Mouse (Mus musculus) heart, postnatal 14 days (tissue): ENCODE results near the gene Nlrp2. TPM values are rescaled to one million over a fixed set of nuclear protein-coding genes. Genes with fewer than 3 reads are reported as not detected.

Source experiments
- DNase-seq, 2 experiments: peaks; one replicate each; pipeline ENCODE4 v3.0.0; 2021 to 2022
- intact Hi-C: fragments of 180-260 bp; cut with DNase I; formaldehyde crosslinking; loops from one replicate; pipeline ENCODE4 v1.15.1; 2025
- long read RNA-seq, 2 experiments: library from polyadenylated mRNA; stranded (forward); transcript quantifications; one replicate each; pipeline ENCODE4 v2.0.0; 2021
- total RNA-seq, 2 experiments: library from RNA; stranded (reverse); gene quantifications; 2 replicates each; pipeline ENCODE4 v1.2.3; 2021

Nlrp2 gene
- not detected for total RNA-seq
- long read RNA-seq, experiment 1: 0 reads
- long read RNA-seq, experiment 2: 0 reads

DNA sequence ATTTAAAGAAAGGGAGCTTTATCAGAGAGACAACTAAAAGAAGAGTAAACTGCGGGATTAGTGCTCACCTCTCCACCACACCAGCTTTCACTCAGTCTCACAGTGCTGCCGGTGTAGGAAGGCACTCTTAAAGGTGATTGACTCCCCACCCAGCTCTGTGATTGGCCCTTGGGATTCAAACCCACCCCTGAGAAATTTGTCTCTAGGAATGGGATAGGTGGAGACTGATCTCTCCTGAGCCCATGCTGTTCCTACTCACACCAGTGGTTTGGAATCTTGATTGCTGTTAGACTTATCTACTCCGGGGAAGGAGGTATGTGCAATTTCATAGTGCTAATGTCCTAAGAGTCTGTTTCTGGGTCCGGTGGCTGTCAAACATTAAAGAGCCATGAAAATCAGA lies at the start of gene Nlrp2:
Gene Nlrp2, minus strand, starts transcription at position 101 of the 400 bp plus-strand sequence.
- intact Hi-C loops: no loop called here
- DNase-seq: no peak

- intact Hi-C loops: loop anchor here (1.0 kb wide), 1 partner anchor 31 kb away; no protein-coding TSS in a partner anchor
- no peak for DNase-seq
These were observed 15.9 kb upstream of the Nlrp2 start for GRCm38 (mm10) chr7:5366724-5367123.

- no peak for DNase-seq
- intact Hi-C loops: no loop called here
These were observed 12.8 kb upstream of the Nlrp2 start for GRCm38 (mm10) chr7:5363599-5363998.

- no peak for DNase-seq
- intact Hi-C loops: no loop called here
These were observed 598 bp downstream of the Nlrp2 start, which contains the start of gene Gm5065 for GRCm38 (mm10) chr7:5350237-5350636. Gene Gm5065, plus strand, starts transcription at chr7:5350537.

DNA sequence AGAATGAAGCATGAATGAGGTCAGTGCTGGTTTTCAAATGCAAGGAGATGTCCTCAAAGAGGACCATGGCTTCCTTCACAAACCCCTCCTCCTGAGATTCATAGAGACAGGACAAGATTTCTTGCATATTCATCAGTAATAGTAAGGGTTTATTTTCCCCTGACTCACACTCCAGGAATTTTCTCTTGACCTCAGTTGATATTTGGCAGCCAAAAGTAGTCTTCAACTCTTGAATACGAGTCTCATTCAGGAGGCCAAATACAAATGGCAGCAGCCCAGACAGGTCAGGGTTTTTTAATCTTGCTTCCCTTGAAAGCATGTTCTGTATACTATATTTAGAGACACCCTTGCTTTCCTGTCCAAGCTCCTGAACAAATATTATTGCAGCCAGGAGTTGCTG lies 23.3 kb downstream of the Nlrp2 start:
- no peak for DNase-seq
- intact Hi-C loops: no loop called here

- intact Hi-C loops: no loop called here
- no peak for DNase-seq
These were observed 62.6 kb downstream of the Nlrp2 start for GRCm38 (mm10) chr7:5288281-5288680.

- intact Hi-C loops: no loop called here
These were observed 87.8 kb downstream of the Nlrp2 start for GRCm38 (mm10) chr7:5263051-5263450.

More at GRCm38 (mm10) chr7:5263051-5263450, 87.8 kb downstream of the Nlrp2 start:
- no peak for DNase-seq

Other genes starting within 250 kb of the Nlrp2 start
- gene Rfpl4, start 234.1 kb downstream of the Nlrp2 start, total RNA-seq: not detected
- gene Rasl2-9, start 225.1 kb downstream of the Nlrp2 start, total RNA-seq: 1 to 10 TPM; 5.3 to 5.8 TPM
- not detected for gene Vmn1r55, start 201.4 kb downstream of the Nlrp2 start, total RNA-seq
- gene Vmn1r56, start 154.3 kb downstream of the Nlrp2 start, total RNA-seq: not detected
- gene Vmn1r57, start 132.5 kb downstream of the Nlrp2 start, total RNA-seq: not detected
- gene Gm5065, start 498 bp downstream of the Nlrp2 start, total RNA-seq: not detected
- not detected for gene Vmn1r58, start 62.4 kb upstream of the Nlrp2 start, total RNA-seq
- not detected for gene Vmn1r59, start 105.7 kb upstream of the Nlrp2 start, total RNA-seq
- not detected for gene Vmn2r28, start 142.9 kb upstream of the Nlrp2 start, total RNA-seq
- gene Vmn1r60, start 196.3 kb upstream of the Nlrp2 start, total RNA-seq: not detected